Mouse (Mus musculus) hindbrain, embryonic 11.5 days (tissue): ENCODE results near the gene Reg3g. TPM values are rescaled to one million over a fixed set of nuclear protein-coding genes. Genes with fewer than 3 reads are reported as not detected.
A peak's percentile ranks its signal among the peaks of the same experiment; 100 is the strongest.
"Not testable (repeated sequence)": the region's sequence is repeated elsewhere in the genome, so short reads cannot be mapped to it uniquely, and the experiment has no call there.

ENCODE experiments used
- ATAC-seq: fragments of 200-750 bp; cut with Nextera tagmentation; 2 replicates; pipeline ENCODE4 v1.8.0; 2017; ENCODE audit warnings: mild to moderate bottlenecking, moderate TSS enrichment, moderate library complexity; ENCODE audit not compliant: low FRiP score
- DNase-seq: peaks from one replicate; pipeline ENCODE4 v3.0.0-alpha.2; 2015; ENCODE audit warnings: low spot score
- H3K27ac ChIP-seq: fragments of 300-500 bp; sonication (generic); 2 replicates; pipeline ENCODE4 v1.5.1; 2014; ENCODE audit warnings: mild to moderate bottlenecking, low read depth, low read length
- H3K27me3 ChIP-seq: fragments of 300-500 bp; sonication (generic); 2 replicates; pipeline ENCODE4 v1.6.1; 2014; ENCODE audit warnings: mild to moderate bottlenecking, low read length, moderate library complexity, mixed read lengths; ENCODE audit not compliant: control insufficient read depth, insufficient read depth
- H3K36me3 ChIP-seq: fragments of 300-500 bp; sonication (generic); 2 replicates; pipeline ENCODE4 v1.6.1; 2014; ENCODE audit warnings: mild to moderate bottlenecking, low read length, moderate library complexity, mixed read lengths; ENCODE audit not compliant: control insufficient read depth, insufficient read depth
- H3K4me1 ChIP-seq: fragments of 300-500 bp; sonication (generic); replicated peaks from 2 replicates; pipeline ENCODE4 v1.6.1; 2014; ENCODE audit warnings: low read length, mixed read lengths; ENCODE audit not compliant: control insufficient read depth, insufficient read depth
- H3K4me2 ChIP-seq: fragments of 300-500 bp; sonication (generic); replicated peaks from 2 replicates; pipeline ENCODE4 v1.6.1; 2014; ENCODE audit warnings: mild to moderate bottlenecking, low read depth, low read length
- H3K4me3 ChIP-seq: fragments of 300-500 bp; sonication (generic); 2 replicates; pipeline ENCODE4 v1.5.1; 2014; ENCODE audit warnings: low read depth, low read length
- H3K9ac ChIP-seq: fragments of 300-500 bp; sonication (generic); 2 replicates; pipeline ENCODE4 v1.6.1; 2014; ENCODE audit warnings: low read depth, low read length
- H3K9me3 ChIP-seq: fragments of 300-500 bp; sonication (generic); 2 replicates; pipeline ENCODE4 v1.6.1; 2016; ENCODE audit warnings: low read length; ENCODE audit not compliant: control insufficient read depth
- WGBS: fragments of 180-500 bp; shearing (Covaris S2); extraction: QIAGEN DNeasy Blood & Tissue Kit; methylation state at CpG from one replicate; pipeline ENCODE4 v1.1.7; 2014; 5-methylcytosine and 5-hydroxymethylcytosine counted together
- polyA plus RNA-seq: library from polyadenylated mRNA; unstranded; fragments of >200 nt; fragmentation: Nextera tagmentation; extraction: Ambion mirVana; gene quantifications from 2 replicates; pipeline ENCODE4 v1.2.1, GENCODE M21; 2014

Gene Reg3g
- polyA plus RNA-seq, 1 experiment from 2014 or later, result not detected

DNA sequence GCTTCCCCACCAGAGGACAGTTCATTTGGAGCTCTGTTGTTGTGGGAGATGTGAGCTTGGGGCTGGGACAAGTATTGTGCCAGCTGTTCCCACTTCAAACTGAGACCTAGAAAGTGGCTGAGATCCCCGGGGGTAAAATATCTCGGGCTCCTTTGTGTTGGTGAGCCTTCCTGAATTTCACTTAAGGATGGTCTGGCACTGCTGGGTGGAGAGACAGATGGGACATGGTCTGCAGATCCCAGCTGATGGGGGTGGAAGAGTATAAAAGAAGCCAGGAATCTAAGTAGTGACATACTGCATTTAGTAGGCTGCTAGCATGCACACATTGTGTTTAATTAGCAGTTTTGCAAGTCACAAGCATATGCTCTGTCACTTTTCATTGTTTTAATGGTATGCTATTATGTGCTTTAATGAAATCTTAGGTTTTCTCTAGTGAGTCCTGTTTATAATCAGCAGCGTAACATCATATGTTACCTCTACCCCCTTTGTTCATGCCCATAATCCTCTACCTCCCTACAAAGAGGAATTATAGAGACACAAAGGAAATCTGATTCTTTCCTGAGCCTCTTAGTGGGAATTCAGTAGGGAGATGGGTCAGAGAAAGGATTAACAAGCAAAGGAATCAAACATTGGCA is 8.4 kb downstream of the Reg3g start:
- WGBS, result 50% methylated on average over 3 of the region's 3 CpGs
- no peak overlapping the region for H3K4me3 ChIP-seq
- ATAC-seq (peak; percentile 49; the same call in 1 of the 2 replicates), DNase-seq (peak; percentile 2)
- H3K9ac ChIP-seq, result no peak overlapping the region
- no peaks in the 10 kb centered on the region for H3K4me1 ChIP-seq
- H3K36me3 ChIP-seq, result no peaks in the 10 kb centered on the region
- no peak overlapping the region for H3K27ac ChIP-seq
- no peaks in the 10 kb centered on the region for H3K27me3 ChIP-seq
- no peaks in the 10 kb centered on the region for H3K9me3 ChIP-seq
- H3K4me2 ChIP-seq, result no peak overlapping the region

DNA sequence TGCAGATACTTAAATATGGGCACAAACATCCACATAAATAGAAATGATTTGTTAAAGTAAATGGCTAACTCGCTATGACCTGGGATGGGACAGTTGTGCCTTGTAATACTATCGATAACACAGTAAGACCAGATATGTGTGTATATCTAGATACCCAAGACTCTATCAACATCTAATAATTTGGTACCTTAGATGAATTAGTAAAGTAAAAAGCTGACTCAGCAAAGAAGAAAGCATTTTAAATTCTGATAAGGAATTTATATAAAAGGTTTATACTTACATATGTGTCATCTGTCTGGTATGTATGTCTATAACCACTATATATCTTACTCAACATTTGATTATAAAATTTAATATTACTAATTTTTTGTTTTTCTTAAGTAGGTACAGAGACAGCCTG is 15.9 kb downstream of the Reg3g start:
- ATAC-seq, result no peak
- Histone ChIP-seq H3K36me3 (no peaks in the 10 kb centered on the region), H3K27ac (no peak overlapping the region), H3K27me3 (no peaks in the 10 kb centered on the region), H3K9ac (no peak overlapping the region), H3K4me3 (no peak overlapping the region), H3K4me2 (no peak overlapping the region), H3K9me3 (no peaks in the 10 kb centered on the region), H3K4me1 (no peaks in the 10 kb centered on the region)
- 91% methylated on average over 2 of the region's 2 CpGs for WGBS
- no peak for DNase-seq

DNA sequence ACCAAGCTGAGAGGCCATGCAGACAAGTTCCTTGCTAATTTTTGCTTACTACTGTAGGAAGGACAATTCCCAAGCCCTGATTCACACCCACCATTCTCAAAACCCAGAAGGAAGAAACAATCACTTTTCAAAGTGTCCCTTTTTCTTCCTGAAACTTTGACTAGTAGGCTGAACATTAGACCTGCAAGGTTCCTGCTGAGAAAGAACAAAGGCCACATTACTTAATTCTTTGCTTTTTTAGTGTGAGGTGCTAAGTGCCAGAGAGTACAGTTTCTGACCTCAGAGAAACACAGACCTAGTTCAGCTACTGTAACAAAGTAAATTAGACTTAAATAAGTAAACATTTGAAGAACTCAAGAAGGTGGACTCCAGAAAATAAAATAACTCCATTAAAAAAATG is 20.3 kb downstream of the Reg3g start:
- Histone ChIP-seq H3K27me3 (no peaks in the 10 kb centered on the region), H3K4me1 (no peaks in the 10 kb centered on the region), H3K4me2 (no peak overlapping the region), H3K9ac (no peak overlapping the region), H3K36me3 (no peaks in the 10 kb centered on the region), H3K4me3 (no peak overlapping the region), H3K27ac (no peak overlapping the region), H3K9me3 (no peaks in the 10 kb centered on the region)
- ATAC-seq (no peak), DNase-seq (no peak)

DNA sequence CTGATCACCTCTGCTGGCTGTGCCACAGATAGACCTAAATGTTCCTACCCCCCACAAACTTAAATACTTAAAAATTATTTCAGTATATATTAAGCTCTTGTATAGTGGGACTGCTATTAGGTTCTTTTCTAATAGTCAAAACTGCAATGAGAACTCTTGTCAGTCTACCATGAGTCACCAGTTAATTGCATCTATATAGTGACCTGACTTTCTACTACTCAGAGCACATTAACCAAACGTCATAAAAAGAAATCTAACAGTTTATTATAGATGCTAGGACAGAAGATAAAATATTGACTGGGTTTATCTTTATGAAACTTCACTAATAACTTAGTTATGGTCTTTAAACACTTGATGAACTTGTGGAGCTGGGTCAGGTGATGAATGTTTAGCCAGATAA is 21.5 kb downstream of the Reg3g start:
- no peaks in the 10 kb centered on the region for H3K36me3 ChIP-seq

DNA sequence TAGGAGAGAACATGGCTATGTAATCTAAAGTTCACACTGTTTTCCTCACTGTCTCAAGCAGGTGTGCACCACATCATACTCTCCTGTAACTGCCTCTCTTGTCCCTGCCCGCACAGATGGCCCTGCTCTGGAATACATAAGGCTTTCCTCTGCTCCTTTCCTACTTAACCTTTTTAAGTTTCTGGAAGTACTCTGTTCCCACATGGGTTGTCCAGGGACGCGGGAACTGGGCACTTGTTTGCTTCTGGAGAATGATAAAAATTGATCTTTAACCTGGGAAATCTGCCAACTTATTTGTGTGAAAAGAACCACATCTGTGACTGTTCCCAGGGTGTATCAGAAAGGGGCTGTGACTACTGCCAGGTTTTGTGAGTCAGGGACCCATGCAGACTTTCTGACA is 43.2 kb downstream of the Reg3g start:
- DNase-seq, result no peak
- no peaks in the 10 kb centered on the region for H3K9me3 ChIP-seq
- 97% methylated on average over 3 of the region's 3 CpGs for WGBS

More for the DNA sequence above, 21.5 kb downstream of the Reg3g start:
- H3K4me2 ChIP-seq, result no peak overlapping the region
- H3K4me3 ChIP-seq, result no peak overlapping the region
- ATAC-seq (no peak), DNase-seq (no peak)
- no peak overlapping the region for H3K9ac ChIP-seq
- no peaks in the 10 kb centered on the region for H3K27me3 ChIP-seq
- no peaks in the 10 kb centered on the region for H3K4me1 ChIP-seq
- WGBS, result 80% methylated on average over 1 of the region's 1 CpGs
- H3K27ac ChIP-seq, result no peak overlapping the region
- H3K9me3 ChIP-seq, result no peaks in the 10 kb centered on the region

DNA sequence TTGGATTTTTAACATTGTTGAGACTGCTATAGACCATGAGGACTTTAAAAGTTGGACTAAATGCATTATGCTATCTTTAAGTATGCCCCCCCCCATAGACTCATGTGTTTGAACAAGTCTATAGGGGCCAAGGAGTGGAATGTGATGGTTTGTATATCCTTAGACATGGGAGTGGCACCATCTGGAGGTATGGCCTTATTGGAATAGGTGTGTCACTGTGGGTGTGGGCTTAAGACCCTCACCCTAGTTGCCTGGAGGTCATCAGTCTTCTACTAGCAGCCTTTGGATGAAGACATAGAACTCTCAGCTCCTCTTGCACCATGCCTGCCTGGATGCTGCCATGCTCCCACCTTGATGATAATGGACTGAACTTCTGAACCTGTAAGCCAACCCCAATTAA is 46.3 kb downstream of the Reg3g start, which contains the start of gene Reg1:
TSS of gene Reg1 (plus strand) at position 301 of the 400 bp plus-strand sequence.
- not testable (repeated sequence) for H3K9ac ChIP-seq, H3K27ac ChIP-seq, H3K4me2 ChIP-seq, H3K4me1 ChIP-seq, ATAC-seq, H3K9me3 ChIP-seq, H3K36me3 ChIP-seq, DNase-seq, H3K4me3 ChIP-seq, H3K27me3 ChIP-seq

More for the DNA sequence above, 43.2 kb downstream of the Reg3g start:
- Histone ChIP-seq H3K9ac (no peak overlapping the region), H3K36me3 (no peaks in the 10 kb centered on the region), H3K4me1 (no peaks in the 10 kb centered on the region), H3K27ac (no peak overlapping the region), H3K4me2 (no peak overlapping the region), H3K27me3 (no peaks in the 10 kb centered on the region), H3K4me3 (no peak overlapping the region)
- no peak for ATAC-seq

Other genes with a start within 250 kb of the Reg3g start
- not detected in 2 replicates for gene Reg3b, start 98.2 kb downstream of the Reg3g start, polyA plus RNA-seq
- not detected in 2 replicates for gene Reg3d, start 90.0 kb downstream of the Reg3g start, polyA plus RNA-seq
- gene Reg3a, start 88.2 kb downstream of the Reg3g start, polyA plus RNA-seq, result not detected in 2 replicates
- gene Reg2, start 73.2 kb downstream of the Reg3g start, polyA plus RNA-seq, result not detected in 2 replicates
- not detected in 2 replicates for gene Reg1, start 46.2 kb downstream of the Reg3g start, polyA plus RNA-seq